Mouse (Mus musculus) kidney, adult 10 weeks (tissue): ENCODE results near the gene Ip6k1. TPM values are rescaled to one million over a fixed set of nuclear protein-coding genes. Genes with fewer than 3 reads are reported as not detected.

Experiments used
- polyA plus RNA-seq: library from polyadenylated mRNA; stranded (reverse); fragments of 350-450 nt; fragmentation: Illumina TruSeq; extraction: RNeasy Lipid Tissue Mini Kit (QIAGEN cat#74804); gene quantifications from one replicate; pipeline ENCODE4 v1.2.3, GENCODE M21; 2014; ENCODE audit warnings: low read depth, low replicate concordance

Ip6k1 gene
- 65.5 TPM for polyA plus RNA-seq

DNA sequence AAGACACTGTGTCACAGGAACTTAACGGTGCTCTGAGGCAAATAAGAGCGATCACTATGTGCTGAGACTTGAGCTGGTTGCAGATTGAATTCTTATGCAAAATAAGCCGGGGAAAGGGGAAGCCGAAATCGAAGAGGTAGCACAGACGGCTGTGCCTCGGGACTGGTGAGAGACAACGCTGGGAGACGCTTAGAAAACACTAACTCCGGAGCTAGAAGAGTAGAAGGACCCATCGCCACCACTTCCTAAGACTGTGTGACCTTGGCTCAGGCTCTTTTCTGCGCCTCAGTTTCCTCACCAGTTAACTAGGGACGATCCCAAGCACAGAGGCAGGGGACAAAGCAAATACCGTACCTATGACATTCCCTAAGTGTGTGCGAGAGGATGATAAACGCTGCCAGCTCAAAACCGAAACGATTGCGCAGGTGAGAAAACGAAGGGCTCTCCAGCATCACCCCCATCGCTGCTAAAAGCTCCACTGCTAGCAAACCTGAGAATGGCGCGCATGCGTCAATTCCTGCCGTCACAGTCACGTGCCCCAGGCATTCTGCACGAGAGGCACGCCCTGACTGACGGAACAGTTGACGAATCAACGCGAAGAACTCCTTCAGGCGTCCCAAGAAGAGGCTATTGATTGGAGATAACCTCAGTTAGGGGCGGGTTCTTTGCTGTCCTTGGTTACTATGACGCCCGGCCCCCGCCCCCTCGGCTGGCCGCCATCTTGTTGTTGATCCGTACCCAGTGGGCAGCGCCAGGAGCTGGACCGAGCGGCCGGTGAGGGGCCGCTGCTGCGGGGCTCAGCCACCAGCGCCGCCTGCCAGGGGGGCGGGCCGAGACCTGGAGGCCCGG, at the start of gene Ip6k1:
TSS of gene Ip6k1 (plus strand) at position 580 of the 849 bp plus-strand sequence.

DNA sequence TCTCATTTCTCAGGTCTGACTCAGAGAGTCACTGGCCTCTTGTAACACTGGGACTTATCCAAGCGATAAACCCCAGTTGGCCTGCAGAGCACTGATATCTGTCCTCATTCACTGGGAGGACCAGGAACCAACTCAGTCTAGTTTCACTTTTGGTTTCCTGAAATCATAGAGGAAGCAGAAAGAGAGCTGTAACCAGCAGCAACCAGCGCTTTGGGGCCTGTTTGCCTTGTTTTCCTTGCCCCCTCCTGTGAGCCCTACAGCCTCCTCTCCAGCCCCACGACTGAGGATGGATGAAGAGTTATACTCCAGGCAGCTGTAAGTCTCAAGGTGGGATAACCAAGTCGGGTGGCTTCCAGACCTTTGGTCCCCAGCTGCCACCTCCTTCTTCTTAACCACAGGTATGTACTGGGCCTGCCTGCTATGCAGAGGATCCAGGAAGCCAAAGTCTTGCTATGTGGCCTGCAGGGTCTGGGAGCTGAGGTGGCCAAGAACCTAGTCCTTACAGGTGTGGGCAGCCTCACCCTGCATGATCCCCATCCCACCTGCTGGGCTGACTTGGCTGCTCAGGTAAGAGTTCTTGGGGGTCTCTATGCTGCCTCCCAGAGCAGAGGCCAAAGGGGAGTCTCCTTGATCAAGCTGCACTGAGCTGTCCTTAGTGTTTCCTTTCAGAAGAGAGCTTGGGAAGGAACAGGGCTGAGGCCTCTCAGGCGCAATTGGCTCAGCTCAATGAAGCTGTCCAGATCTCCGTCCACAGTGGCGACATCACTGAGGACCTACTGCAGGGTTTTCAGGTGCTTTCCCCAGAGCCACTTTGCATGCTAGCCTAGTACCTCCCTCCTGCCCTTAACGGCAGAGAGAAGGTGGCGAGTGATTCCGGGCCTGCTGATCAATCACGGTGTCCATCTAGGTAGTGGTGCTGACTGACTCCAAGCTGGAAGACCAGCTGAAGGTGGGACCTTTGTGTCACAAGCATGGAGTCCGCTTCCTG, 26.6 kb upstream of the Ip6k1 start, which contains the start of gene Uba7:
TSS of gene Uba7 (plus strand) at position 107 of the 988 bp plus-strand sequence.

DNA sequence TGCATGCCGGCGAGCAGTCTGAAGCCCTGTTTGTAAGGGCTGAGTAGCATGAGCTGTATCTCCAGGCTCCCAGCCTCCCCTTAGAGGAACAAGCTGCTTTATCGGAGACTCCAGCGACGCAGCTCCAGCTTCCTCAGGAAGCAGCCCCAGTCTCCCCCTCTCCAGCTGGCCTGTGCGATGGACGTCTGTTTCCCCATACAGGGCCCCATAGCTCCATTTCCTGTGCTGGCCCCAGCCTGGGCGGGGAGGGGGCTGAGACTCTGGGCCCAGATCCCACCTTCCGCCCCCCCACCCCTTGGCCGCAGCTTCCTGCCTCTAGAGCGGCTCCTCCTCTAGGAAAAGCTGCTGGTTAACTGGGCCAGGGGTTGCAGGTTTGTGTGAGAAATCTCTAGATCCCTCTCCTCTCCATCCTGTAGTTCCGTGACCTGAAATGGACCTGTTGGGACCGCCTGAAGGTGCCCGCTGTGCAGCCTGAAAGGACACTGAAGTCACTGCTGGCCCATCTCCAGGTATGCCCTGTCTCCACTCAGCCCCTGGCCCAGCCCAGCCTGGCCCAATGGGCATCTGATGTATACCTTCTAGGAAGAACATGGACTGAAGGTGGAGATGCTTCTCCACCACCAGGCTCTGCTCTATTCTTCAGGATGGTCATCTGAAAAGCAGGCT, 19.5 kb upstream of the Ip6k1 start, which contains the start of gene Gm20661:
TSS of gene Gm20661 (plus strand) at position 378 of the 666 bp plus-strand sequence.

DNA sequence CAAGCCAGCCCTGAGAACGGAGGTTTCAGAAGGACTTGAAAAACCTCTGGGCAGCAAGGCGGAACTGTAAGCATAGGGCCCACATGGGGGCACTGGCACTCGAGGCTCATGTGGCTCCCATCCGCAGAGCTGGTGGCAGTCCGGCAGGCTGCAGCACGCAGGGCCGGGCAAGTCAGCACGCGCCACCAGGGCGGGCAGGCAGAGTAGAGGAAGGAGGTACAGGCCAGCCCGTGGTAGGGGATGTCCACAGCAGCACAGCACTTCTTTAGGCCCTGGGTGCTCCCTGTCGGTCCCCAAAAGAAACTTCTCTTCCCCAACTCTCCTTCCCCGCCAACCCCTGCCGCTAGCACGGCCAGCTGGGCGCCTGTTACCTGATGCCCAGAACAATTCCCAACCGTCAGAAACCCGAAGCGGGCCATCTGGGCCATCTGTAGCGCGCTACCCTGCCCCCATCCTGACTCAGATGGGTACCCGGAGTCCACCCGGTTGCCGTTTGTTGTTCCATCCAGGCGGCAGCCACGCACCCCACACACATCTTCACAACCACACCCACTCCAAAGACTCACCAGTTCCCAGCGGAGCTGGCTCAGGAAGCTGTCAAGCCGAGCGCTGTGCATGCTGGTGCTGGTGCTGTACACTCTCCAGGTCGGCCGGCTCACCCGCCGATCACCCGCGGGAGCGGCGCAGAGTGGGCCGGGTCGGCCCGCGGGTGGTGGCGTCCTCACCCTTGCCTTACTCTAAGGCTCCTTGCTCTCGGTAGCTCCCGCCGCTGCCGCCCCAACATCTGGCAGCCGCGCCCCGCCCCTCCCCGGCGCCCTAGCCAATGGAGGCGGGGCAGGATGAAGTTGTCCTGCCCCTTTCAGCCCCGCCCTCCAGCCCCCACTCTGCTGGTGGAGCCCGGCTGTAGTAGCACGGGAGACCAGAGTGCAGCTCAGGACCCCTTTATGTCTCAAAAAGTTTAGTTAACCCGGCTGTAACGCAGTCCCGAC, 16.9 kb upstream of the Ip6k1 start, which contains the start of gene Inka1:
TSS of gene Inka1 (minus strand) at position 749 of the 989 bp plus-strand sequence.

DNA sequence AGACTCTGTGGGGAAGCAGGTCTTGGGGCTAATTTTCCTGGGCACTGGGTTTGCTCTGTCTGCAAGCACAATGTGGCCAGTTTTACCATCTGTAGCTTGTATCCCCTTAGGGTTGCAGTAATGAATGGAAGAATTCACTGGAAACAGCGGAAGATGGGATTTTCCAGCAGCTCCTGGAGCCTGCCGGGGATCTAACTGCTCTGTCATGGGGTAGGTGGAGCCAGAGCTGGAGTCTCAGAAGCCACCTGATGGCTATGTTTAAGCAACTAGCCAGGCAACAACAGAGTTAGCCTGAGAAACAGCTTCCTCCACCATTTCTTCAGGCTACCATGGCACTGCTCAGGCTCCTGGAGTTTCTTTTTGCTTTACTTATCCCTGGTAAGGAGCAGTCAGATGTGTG, 10.1 kb upstream of the Ip6k1 start, which contains the start of gene Cdhr4:
TSS of gene Cdhr4 (plus strand) at position 301 of the 400 bp plus-strand sequence.

DNA sequence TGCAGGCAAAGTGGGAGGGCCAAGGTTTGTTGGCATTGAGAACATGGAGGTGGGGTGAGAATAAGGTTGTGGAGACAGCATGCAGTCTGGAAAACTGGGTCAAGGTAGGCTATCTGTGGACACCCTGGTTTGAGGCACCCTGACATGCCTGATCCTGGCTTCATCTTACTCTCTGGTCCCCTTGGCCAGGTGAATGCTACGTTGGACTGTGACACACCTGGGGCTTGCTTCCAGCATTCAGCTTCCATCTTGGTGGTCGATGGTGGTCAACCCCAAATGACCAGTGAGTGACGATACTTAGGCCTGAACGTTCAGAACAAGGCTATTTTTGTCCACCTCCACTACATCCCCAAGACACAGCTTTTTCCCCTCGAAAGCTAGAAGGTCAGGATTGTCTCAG, 6.3 kb upstream of the Ip6k1 start, which contains the start of gene Gm20662:
TSS of gene Gm20662 (plus strand) at position 301 of the 400 bp plus-strand sequence.

DNA sequence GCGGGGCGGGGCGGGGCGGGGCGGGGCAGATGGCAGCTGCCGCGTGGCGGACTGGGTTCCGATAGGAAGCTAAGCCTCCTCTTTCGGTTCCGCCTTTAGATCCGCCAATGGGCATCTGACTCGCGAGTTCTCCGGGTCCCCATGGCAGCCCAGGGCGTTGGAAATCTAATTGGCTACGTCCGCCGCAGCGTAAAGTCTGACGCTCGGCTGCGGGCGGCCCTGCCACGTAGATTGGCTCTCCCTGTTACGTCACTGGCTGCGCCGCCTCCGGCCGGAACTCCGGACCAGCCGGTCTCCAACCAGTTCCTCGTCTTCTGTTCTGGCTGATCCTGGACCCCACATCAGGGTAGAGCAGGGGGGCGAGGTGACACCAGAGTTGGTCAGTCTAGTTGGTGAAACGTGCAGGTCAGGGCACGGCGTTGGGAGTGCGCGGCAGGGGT, 46.7 kb downstream of the Ip6k1 start, which contains the start of gene Gmppb:
TSS of gene Gmppb (plus strand) at position 227 of the 440 bp plus-strand sequence.

DNA sequence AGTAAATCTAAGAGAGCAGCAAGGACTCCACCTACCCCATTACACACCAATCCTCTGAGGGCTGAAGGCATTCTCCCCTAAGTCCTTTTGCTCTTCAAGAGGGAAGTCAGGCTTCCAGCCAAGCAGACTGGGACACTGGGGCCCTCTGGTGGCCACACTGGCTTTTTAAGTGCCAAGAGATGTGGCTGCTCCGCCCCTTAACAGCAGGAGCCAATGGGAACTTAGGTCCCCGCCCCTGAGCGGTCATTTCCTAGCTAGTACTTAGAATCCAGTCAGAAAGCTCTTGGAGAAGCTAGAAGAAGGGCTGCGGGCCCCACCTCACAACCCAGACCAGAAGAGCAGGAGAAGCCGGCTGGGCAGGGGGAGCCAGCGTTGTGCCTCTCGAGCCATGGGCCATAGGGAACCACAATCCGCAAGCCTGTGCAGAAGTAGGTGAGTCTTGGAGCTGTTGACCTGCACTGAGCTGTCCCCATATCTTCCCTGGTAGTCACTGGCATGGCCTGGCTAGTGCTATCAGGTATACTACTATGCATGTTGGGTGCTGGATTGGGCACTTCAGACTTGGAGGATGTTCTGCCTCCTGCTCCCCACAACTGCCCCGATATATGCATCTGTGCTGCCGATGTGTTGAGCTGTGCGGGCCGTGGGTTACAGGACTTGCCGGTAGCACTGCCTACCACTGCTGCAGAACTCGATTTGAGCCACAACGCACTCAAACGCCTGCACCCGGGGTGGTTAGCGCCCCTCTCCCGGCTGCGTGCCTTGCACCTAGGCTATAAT, 50.8 kb downstream of the Ip6k1 start, which contains the start of gene Amigo3:
TSS of gene Amigo3 (plus strand) at position 275 of the 780 bp plus-strand sequence.

DNA sequence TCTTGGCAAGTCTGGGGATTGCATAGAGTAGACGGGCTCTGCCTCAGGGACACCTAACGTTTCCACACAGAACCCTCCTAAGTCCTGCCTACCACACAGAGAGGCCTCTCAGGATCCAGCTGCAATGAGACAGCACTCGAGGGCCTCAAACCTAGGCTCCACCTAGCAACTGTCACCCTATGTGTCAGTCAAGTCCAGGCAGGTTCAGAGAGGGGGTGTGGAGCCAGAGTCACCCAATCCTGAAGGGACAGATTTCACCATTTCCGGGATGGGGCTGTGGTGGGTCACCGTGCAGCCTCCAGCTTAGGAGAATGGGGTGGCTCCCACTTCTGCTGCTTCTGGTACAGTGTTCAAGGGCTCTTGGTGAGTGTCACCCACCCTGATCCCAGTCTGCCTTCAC, 77.9 kb downstream of the Ip6k1 start, which contains the start of gene Mst1:
TSS of gene Mst1 (plus strand) at position 269 of the 400 bp plus-strand sequence.

DNA sequence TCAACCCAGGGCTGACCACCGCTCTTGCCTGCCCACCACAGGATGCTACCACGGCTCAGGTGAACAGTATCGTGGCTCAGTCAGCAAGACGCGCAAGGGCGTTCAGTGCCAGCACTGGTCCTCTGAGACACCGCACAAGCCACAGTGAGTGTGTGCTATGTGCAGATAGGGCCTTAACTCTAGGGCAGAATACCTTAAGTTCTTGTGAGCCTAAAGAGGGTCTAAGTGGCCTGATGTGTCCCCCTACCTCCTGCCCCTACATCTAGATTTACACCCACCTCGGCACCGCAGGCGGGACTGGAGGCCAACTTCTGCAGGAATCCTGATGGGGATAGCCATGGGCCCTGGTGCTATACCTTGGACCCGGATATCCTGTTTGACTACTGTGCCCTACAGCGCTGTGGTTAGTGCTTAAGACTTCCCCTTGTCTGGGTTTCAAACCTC, 80.7 kb downstream of the Ip6k1 start, which contains the start of gene Rnf123:
TSS of gene Rnf123 (minus strand) at position 359 of the 444 bp plus-strand sequence.

DNA sequence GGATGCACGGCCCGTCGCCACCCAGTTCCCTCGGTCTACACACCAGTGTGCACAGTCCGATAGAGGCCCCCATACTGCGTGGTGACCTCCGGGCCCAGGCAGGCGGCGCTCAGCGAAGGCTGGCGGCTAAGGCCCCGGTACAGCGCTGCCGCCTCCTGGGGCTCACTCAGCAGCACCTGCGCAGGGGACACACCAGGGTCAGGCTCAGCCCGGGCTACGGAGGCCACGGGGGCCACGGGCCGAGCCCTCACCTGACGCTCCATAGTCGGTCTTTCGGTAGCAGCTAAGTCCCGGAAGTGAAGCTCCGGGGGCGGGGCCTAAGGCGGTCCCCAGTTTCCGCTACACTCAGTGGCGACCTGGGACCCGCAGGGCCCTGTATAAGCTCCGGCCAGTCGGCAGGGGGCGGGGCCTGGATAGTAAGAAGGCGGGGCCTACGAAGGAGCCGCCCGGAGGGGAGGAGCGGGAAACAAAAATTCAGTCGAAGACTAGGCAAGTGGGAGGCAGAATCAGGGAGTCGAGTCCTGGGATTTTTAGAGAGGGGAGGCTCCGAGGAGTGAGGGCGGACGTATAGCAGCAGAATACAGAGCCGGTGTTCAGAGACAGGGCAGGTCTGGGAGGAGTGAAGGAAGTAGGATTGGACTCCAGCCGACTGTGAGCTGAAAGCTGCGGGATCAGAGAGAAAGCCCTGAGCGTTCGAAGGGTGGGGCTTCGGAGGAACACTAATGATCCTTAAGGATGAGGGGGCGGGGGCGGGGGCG, 92.1 kb downstream of the Ip6k1 start, which contains the start of gene Apeh:
TSS of gene Apeh (minus strand) at position 423 of the 758 bp plus-strand sequence.

Other genes with a start within 250 kb of the Ip6k1 start
- 90.8 TPM for gene Rbm5, start 231.5 kb upstream of the Ip6k1 start, polyA plus RNA-seq
- gene Rbm6, start 129.3 kb upstream of the Ip6k1 start, polyA plus RNA-seq = 64.7 TPM
- gene Mon1a, start 114.3 kb upstream of the Ip6k1 start, polyA plus RNA-seq = not detected
- not detected for gene Mst1r, start 95.6 kb upstream of the Ip6k1 start, polyA plus RNA-seq
- gene Actl11, start 74.0 kb upstream of the Ip6k1 start, polyA plus RNA-seq = not detected
- gene Camkv, start 66.8 kb upstream of the Ip6k1 start, polyA plus RNA-seq = not detected
- not detected for gene Traip, start 52.4 kb upstream of the Ip6k1 start, polyA plus RNA-seq
- 1.1 TPM for gene Uba7, start 27.0 kb upstream of the Ip6k1 start, polyA plus RNA-seq
- 0.32 TPM for gene Gm20661, start 19.4 kb upstream of the Ip6k1 start, polyA plus RNA-seq
- gene Inka1, start 16.6 kb upstream of the Ip6k1 start, polyA plus RNA-seq = not detected
- gene Cdhr4, start 10.0 kb upstream of the Ip6k1 start, polyA plus RNA-seq = not detected
- not detected for gene Gm20662, start 6.2 kb upstream of the Ip6k1 start, polyA plus RNA-seq
- 1.1 TPM for gene Gmppb, start 46.7 kb downstream of the Ip6k1 start, polyA plus RNA-seq
- gene Amigo3, start 50.7 kb downstream of the Ip6k1 start, polyA plus RNA-seq = not detected
- gene Mst1, start 77.9 kb downstream of the Ip6k1 start, polyA plus RNA-seq = not detected
- gene Rnf123, start 80.8 kb downstream of the Ip6k1 start, polyA plus RNA-seq = 1.6 TPM
- 48.3 TPM for gene Apeh, start 92.1 kb downstream of the Ip6k1 start, polyA plus RNA-seq
- not detected for gene Bsn, start 187.9 kb downstream of the Ip6k1 start, polyA plus RNA-seq